Mouse (Mus musculus) right cerebral cortex, postnatal 10 days (tissue): ENCODE measurements around the gene Speer2.

ENCODE experiments used
- DNase-seq, 2 experiments: peaks; one replicate each; pipeline ENCODE4 v3.0.0; 2021; ENCODE audit warnings: low spot score in 2 of 2

Speer2 gene

DNA sequence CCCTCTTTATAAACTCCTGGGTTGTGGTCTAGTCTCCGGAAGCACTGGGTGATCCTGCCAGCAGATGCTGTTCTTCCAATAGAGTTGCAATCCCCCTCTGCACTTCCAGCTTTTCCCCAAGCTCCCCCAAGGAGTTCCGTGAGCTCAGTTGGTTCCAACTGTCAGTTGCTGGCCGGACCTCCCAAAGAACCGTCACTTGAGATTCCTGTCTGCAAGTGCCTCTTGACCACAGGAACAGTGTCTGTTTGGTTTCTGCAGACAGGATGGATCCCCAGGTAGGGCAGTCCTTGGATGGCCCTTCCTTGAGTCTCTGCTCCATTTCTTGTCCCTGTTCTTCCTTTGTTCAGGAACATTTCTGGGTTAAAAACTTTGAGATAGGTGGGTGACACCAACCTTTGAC is at the start of gene Speer2:
Gene Speer2 (minus strand): TSS at position 101 of the 400 bp plus-strand sequence.
- DNase-seq, result no peak

GRCm38 (mm10) chr16:69904303-69904702 is 40.8 kb upstream of the Speer2 start:
- DNase-seq, result no peak

GRCm38 (mm10) chr16:69880712-69881111 is 17.2 kb upstream of the Speer2 start:
- DNase-seq, result no peak

GRCm38 (mm10) chr16:69836628-69837027 is 26.9 kb downstream of the Speer2 start:
- DNase-seq, result no peak

DNA sequence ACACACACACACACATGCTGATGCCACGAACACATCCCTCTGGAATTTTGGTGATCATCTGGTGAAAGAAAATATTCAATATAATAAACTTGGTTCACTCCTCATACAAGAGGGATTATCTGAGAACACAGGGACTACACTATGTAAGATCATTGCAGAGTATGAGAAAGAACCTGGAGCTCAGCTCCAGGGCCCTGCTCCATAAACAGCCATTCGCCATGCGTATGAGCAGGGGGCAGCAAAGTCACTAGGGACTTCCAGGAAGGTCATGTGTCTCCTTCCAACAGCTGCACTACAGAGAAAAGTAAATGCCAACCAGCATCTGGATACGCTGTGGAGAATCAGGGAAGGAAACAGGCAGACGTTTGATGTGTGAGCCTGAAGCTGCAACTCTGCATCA is 49.9 kb downstream of the Speer2 start:
- no peak for DNase-seq
